Mouse (Mus musculus) thymus, postnatal 25 days (tissue): Measurements from ENCODE around the gene Tcirg1.

Experiments used
- DNase-seq: peaks from one replicate; pipeline ENCODE4 v3.0.0; 2022

The Tcirg1 gene

GRCm38 (mm10) chr19:3896208-3896607 lies 10.7 kb downstream of the Tcirg1 start:
- DNase-seq: no peak

- no peak for DNase-seq
Observed at GRCm38 (mm10) chr19:3895171-3895631, 11.7 kb downstream of the Tcirg1 start.

- no peak for DNase-seq
Observed at GRCm38 (mm10) chr19:3894294-3894693, 12.6 kb downstream of the Tcirg1 start.

- DNase-seq: no peak
Observed at GRCm38 (mm10) chr19:3893545-3894116, 13.3 kb downstream of the Tcirg1 start.

- no peak for DNase-seq
Observed at GRCm38 (mm10) chr19:3890181-3890580, 16.8 kb downstream of the Tcirg1 start.

- no peak for DNase-seq
Observed at GRCm38 (mm10) chr19:3889096-3889495, 17.8 kb downstream of the Tcirg1 start.

GRCm38 (mm10) chr19:3884325-3884990 lies 22.5 kb downstream of the Tcirg1 start:
- DNase-seq: no peak

- no peak for DNase-seq
Observed at GRCm38 (mm10) chr19:3882214-3882613, 24.7 kb downstream of the Tcirg1 start.

- DNase-seq: no peak
Observed at GRCm38 (mm10) chr19:3880054-3880848, 26.7 kb downstream of the Tcirg1 start.

- DNase-seq: no peak
Observed at GRCm38 (mm10) chr19:3875045-3875444, 31.9 kb downstream of the Tcirg1 start.

GRCm38 (mm10) chr19:3872373-3872772 lies 34.6 kb downstream of the Tcirg1 start:
- no peak for DNase-seq

GRCm38 (mm10) chr19:3871468-3871867 lies 35.5 kb downstream of the Tcirg1 start:
- DNase-seq: no peak

- no peak for DNase-seq
Observed at GRCm38 (mm10) chr19:3868290-3868689, 38.6 kb downstream of the Tcirg1 start.

GRCm38 (mm10) chr19:3864960-3865359 lies 42.0 kb downstream of the Tcirg1 start:
- DNase-seq: no peak

GRCm38 (mm10) chr19:3862713-3863112 lies 44.2 kb downstream of the Tcirg1 start:
- DNase-seq: no peak

GRCm38 (mm10) chr19:3857220-3857619 lies 49.7 kb downstream of the Tcirg1 start:
- DNase-seq: no peak

GRCm38 (mm10) chr19:3855601-3856000 lies 51.3 kb downstream of the Tcirg1 start:
- DNase-seq: no peak

- no peak for DNase-seq
Observed at GRCm38 (mm10) chr19:3855091-3855490, 51.8 kb downstream of the Tcirg1 start.

GRCm38 (mm10) chr19:3853891-3854290 lies 53.0 kb downstream of the Tcirg1 start:
- DNase-seq: no peak

GRCm38 (mm10) chr19:3853121-3853520 lies 53.8 kb downstream of the Tcirg1 start:
- no peak for DNase-seq

- peak; percentile 53 for DNase-seq
Observed at GRCm38 (mm10) chr19:3851979-3852681, 54.8 kb downstream of the Tcirg1 start.

- DNase-seq: peak; percentile 99
Observed at GRCm38 (mm10) chr19:3851502-3851962, 55.4 kb downstream of the Tcirg1 start, which contains the start of gene Chka. TSS of gene Chka (plus strand) at chr19:3851773.

GRCm38 (mm10) chr19:3850847-3851469 lies 56.0 kb downstream of the Tcirg1 start:
- no peak for DNase-seq
